Mouse (Mus musculus) intestine, postnatal 0 days (tissue): ENCODE measurements around the gene Tex44. TPM values are rescaled to one million over a fixed set of nuclear protein-coding genes. Genes with fewer than 3 reads are reported as not detected.

Source experiments
- ATAC-seq: fragments of 200-750 bp; cut with Nextera tagmentation; 2 replicates; pipeline ENCODE4 v1.8.0; 2017; ENCODE audit warnings: mild to moderate bottlenecking, moderate TSS enrichment, moderate library complexity
- H3K27ac ChIP-seq: fragments of 300-500 bp; sonication (generic); 2 replicates; pipeline ENCODE4 v1.5.1; 2014; ENCODE audit warnings: mild to moderate bottlenecking, low read depth, low read length, moderate library complexity
- H3K27me3 ChIP-seq: fragments of 300-500 bp; sonication (generic); replicated peaks from 2 replicates; pipeline ENCODE4 v1.6.1; 2014; ENCODE audit warnings: low read length, mixed read lengths; ENCODE audit not compliant: control insufficient read depth, insufficient read depth
- H3K36me3 ChIP-seq: fragments of 300-500 bp; sonication (generic); 2 replicates; pipeline ENCODE4 v1.6.1; 2014; ENCODE audit warnings: mild to moderate bottlenecking, moderate library complexity; ENCODE audit not compliant: control insufficient read depth, insufficient read depth
- H3K4me1 ChIP-seq: fragments of 300-500 bp; sonication (generic); replicated peaks from 2 replicates; pipeline ENCODE4 v1.6.1; 2014; ENCODE audit warnings: antibody characterized with exemption, low read length, mixed read lengths; ENCODE audit not compliant: control insufficient read depth, insufficient read depth
- H3K4me2 ChIP-seq: fragments of 300-500 bp; sonication (generic); replicated peaks from 2 replicates; pipeline ENCODE4 v1.6.1; 2014; ENCODE audit warnings: low read depth, mild to moderate bottlenecking, moderate library complexity
- H3K4me3 ChIP-seq: fragments of 300-500 bp; sonication (generic); 2 replicates; pipeline ENCODE4 v1.5.1; 2014; ENCODE audit warnings: low read depth, low read length
- H3K9ac ChIP-seq: fragments of 300-500 bp; sonication (generic); 2 replicates; pipeline ENCODE4 v1.6.1; 2014; ENCODE audit warnings: mild to moderate bottlenecking, low read depth, low read length
- H3K9me3 ChIP-seq: fragments of 300-500 bp; sonication (generic); 2 replicates; pipeline ENCODE4 v1.6.1; 2016; ENCODE audit warnings: mixed run types; ENCODE audit not compliant: control insufficient read depth
- CTCF ChIP-seq: sonication (generic); IDR thresholded peaks from 2 replicates; pipeline ENCODE4 v1.5.1; 2016; ENCODE audit warnings: low read depth, mild to moderate bottlenecking, control low read depth, antibody characterized with exemption, moderate library complexity
- WGBS: fragments of 180-500 bp; shearing (Covaris S2); extraction: QIAGEN DNeasy Blood & Tissue Kit; methylation state at CpG from one replicate; pipeline ENCODE4 v1.1.7; 2014; 5-methylcytosine and 5-hydroxymethylcytosine counted together
- polyA plus RNA-seq: library from polyadenylated mRNA; unstranded; fragments of >200 nt; fragmentation: Nextera tagmentation; extraction: Ambion mirVana; gene quantifications from 2 replicates; pipeline ENCODE4 v1.2.1, GENCODE M21; 2015

The Tex44 gene
- not detected in 2 replicates for polyA plus RNA-seq

- H3K4me3 ChIP-seq = no peak within 1 kb of the TSS
- H3K9me3 ChIP-seq = no peaks in the 10 kb centered on the region
- TF ChIP-seq CTCF = no peak
- H3K4me2 ChIP-seq = no peak within 1 kb of the TSS
- no peaks in the 10 kb centered on the region for H3K27me3 ChIP-seq
- no peak within 1 kb of the TSS for H3K9ac ChIP-seq
- 90% methylated on average over 8 of the region's 8 CpGs for WGBS
- H3K27ac ChIP-seq = no peak within 1 kb of the TSS
- H3K36me3 ChIP-seq = no peaks in the 10 kb centered on the region
- no peak for ATAC-seq
- H3K4me1 ChIP-seq = no peaks in the 10 kb centered on the region
These were observed at the start of gene Tex44, which contains the start of gene Nmur1 for GRCm38 (mm10) chr1:86426128-86426527. Gene Tex44 (plus strand): TSS chr1:86426329. Gene Nmur1 (minus strand): TSS chr1:86426228.

- Histone ChIP-seq H3K9me3 (no peaks in the 10 kb centered on the region), H3K9ac (no peak overlapping the region), H3K4me2 (no peak overlapping the region), H3K4me3 (no peak overlapping the region), H3K27me3 (no peaks in the 10 kb centered on the region), H3K4me1 (no peaks in the 10 kb centered on the region; the same call in 1 of the 2 replicates), H3K27ac (no peak overlapping the region), H3K36me3 (no peaks in the 10 kb centered on the region)
- no peak for ATAC-seq
- 77% methylated on average over 5 of the region's 5 CpGs for WGBS
- TF ChIP-seq CTCF = no peak
These were observed 49.8 kb upstream of the Tex44 start for GRCm38 (mm10) chr1:86376354-86376753.

- H3K9me3 ChIP-seq = no peaks in the 10 kb centered on the region
- no peaks in the 10 kb centered on the region for H3K4me1 ChIP-seq
- no peak overlapping the region for H3K4me3 ChIP-seq
- no peaks in the 10 kb centered on the region for H3K36me3 ChIP-seq
- no peak for TF ChIP-seq CTCF
- 48% methylated on average over 6 of the region's 6 CpGs for WGBS
- no peak for ATAC-seq
- no peak overlapping the region for H3K27ac ChIP-seq
- H3K9ac ChIP-seq = no peak overlapping the region
- no peak overlapping the region for H3K4me2 ChIP-seq
- H3K27me3 ChIP-seq = no peaks in the 10 kb centered on the region
These were observed 47.5 kb upstream of the Tex44 start for GRCm38 (mm10) chr1:86378662-86379061.

DNA sequence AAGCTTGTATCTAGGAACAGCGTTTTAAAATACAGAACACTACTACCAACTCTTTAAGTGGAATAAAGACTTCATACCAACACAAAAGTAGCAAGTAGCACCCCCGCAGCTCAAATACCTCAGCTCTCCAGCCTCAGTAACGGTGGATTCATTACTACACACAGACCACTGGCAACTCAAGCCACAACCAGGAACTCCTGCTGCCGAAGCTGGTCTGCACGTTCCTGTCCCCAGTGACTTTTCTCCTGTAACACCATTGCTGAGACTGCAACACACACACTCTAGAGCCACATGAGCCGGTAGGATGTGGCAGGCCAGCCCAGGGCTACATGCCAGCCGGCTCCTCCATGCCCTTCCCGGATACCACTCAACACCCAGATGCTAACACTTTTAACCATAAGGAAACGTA is 47.0 kb upstream of the Tex44 start:
- H3K4me2 ChIP-seq = no peak overlapping the region
- H3K27ac ChIP-seq = no peak overlapping the region
- no peaks in the 10 kb centered on the region for H3K9me3 ChIP-seq
- no peaks in the 10 kb centered on the region for H3K36me3 ChIP-seq
- no peak for TF ChIP-seq CTCF
- H3K9ac ChIP-seq = no peak overlapping the region
- no peak overlapping the region for H3K4me3 ChIP-seq
- no peaks in the 10 kb centered on the region for H3K27me3 ChIP-seq
- 80% methylated on average over 9 of the region's 9 CpGs for WGBS
- H3K4me1 ChIP-seq = no peaks in the 10 kb centered on the region
- no peak for ATAC-seq

DNA sequence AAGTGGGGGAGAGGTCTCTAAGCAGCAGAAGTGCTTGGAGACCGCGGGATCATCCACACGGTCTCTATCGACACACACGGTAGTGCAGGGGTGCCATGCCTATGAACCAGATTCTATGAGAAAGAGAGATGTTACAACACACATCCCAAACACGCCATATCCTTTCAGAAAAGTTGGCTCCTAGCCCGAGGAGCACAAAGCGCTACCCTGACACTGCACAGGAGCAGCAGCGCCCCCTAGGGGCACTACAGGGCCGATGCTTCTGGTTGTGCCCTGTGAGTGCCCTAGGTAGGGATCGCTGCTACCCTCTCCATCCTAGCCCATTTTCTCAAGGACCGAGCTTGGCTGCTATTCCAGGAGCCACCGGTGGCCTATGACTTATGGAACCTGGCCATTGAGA is 45.1 kb upstream of the Tex44 start:
- H3K4me2 ChIP-seq = peak overlapping the region; percentile 46
- peak; percentile 90 for TF ChIP-seq CTCF
- no peaks in the 10 kb centered on the region for H3K27me3 ChIP-seq
- no peaks in the 10 kb centered on the region for H3K9me3 ChIP-seq
- no peak overlapping the region; the same call in 1 of the 2 replicates for H3K9ac ChIP-seq
- ATAC-seq = peak; percentile 68
- 28% methylated on average over 13 of the region's 13 CpGs for WGBS
- no peaks in the 10 kb centered on the region for H3K4me1 ChIP-seq
- H3K27ac ChIP-seq = 0 out of 2 replicates have a peak overlapping the region, but pooled peaks have one; percentile 9
- H3K4me3 ChIP-seq = no peak overlapping the region
- no peaks in the 10 kb centered on the region for H3K36me3 ChIP-seq

GRCm38 (mm10) chr1:86389230-86389629 is 36.9 kb upstream of the Tex44 start:
- H3K9ac ChIP-seq = no peak overlapping the region
- no peaks in the 10 kb centered on the region for H3K36me3 ChIP-seq
- H3K4me2 ChIP-seq = no peak overlapping the region
- no peak overlapping the region for H3K27ac ChIP-seq
- H3K27me3 ChIP-seq = peaks cover 3% of the 10 kb centered on the region; the same call in 1 of the 2 replicates
- ATAC-seq = no peak
- WGBS = 3% methylated on average over 11 of the region's 11 CpGs
- no peaks in the 10 kb centered on the region for H3K4me1 ChIP-seq
- no peaks in the 10 kb centered on the region for H3K9me3 ChIP-seq
- H3K4me3 ChIP-seq = no peak overlapping the region
- TF ChIP-seq CTCF = peak; percentile 91

DNA sequence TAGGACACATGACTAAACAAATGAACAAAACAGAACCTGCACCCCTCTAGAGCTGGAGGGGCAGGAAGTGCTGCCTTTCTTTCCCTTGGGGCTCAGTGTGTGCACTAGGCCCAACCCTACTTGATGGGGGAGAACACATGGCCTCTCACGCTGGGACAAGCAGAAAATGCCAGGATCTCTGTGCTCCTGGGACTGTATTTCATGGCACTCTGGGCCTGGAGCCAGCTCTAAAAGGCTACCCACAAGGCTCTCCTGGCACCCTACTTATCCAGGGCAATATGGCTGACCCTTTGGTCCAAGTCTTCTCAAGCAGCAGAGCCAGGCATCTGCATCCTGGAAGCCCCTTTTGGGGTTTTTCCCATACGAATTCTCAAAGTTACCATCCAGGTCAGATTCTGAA is 34.7 kb upstream of the Tex44 start:
- H3K27ac ChIP-seq = no peak overlapping the region
- ATAC-seq = no peak
- no peak for TF ChIP-seq CTCF
- H3K9me3 ChIP-seq = no peaks in the 10 kb centered on the region
- H3K36me3 ChIP-seq = no peaks in the 10 kb centered on the region
- 81% methylated on average over 2 of the region's 2 CpGs for WGBS
- H3K4me2 ChIP-seq = no peak overlapping the region
- H3K4me1 ChIP-seq = no peaks in the 10 kb centered on the region
- H3K4me3 ChIP-seq = no peak overlapping the region
- no peak overlapping the region for H3K9ac ChIP-seq
- H3K27me3 ChIP-seq = peaks cover 3% of the 10 kb centered on the region; the same call in 1 of the 2 replicates
